In genomic region chr6:84583371-84583770, GRCm38 (mm10) we compare ENCODE assay signal across 9 mouse cellular contexts. TPM values are rescaled to one million over a fixed set of nuclear protein-coding genes. Genes with fewer than 3 reads are reported as not detected.
DNase-seq lines count a peak whose midpoint lies in the region; ATAC-seq and TF ChIP-seq lines count a peak whose summit lies in the region.
"Had no signal": no experiment of that assay in that cellular context is flagged by ENCODE, and none has a peak within 500 bp of the region (broad histone marks: within the 10 kb centered on the region; RNA-seq: fewer than 3 reads in every experiment).

No protein-coding gene starts in this region.

- peak; percentile 67 for ATAC-seq in common myeloid progenitor, adult 5-6 weeks (replicated peaks; ENCODE audit: low read depth, poor library complexity, severe bottlenecking)
- ATAC-seq in hindbrain, postnatal 0 days, result peak; percentile 25
- peak; percentile 42; the same call in 1 of the 2 replicates for ATAC-seq in limb, embryonic 13.5 days (ENCODE audit: low FRiP score, low read depth)
- peak; percentile 17; the same call in 1 of the 2 replicates for ATAC-seq in midbrain, embryonic 12.5 days (ENCODE audit: low FRiP score, low read depth)

- TF ChIP-seq CTCF in MEL (IDR thresholded peaks at IDR 0.05 in 2 of 3, conservative IDR thresholded peaks at IDR 0.05 in 1 of 3; ENCODE audit: control insufficient read depth in 1 of 3, insufficient read depth in 1 of 3, low read depth in 2 of 3, low read length in 3 of 3, poor library complexity in 1 of 3, severe bottlenecking in 1 of 3), result no peak
- no peak for TF ChIP-seq CTCF in hindbrain, postnatal 0 days (IDR thresholded peaks at IDR 0.05; ENCODE audit: low read depth)

- TF ChIP-seq RAD21 in MEL (IDR thresholded peaks at IDR 0.05; ENCODE audit: low read depth, low read length), result no peak

- H3K4me1 ChIP-seq in MEL (ENCODE audit: control insufficient read depth in 1 of 2, insufficient read depth in 2 of 2, low read length in 2 of 2), result no peaks in the 10 kb centered on the region
- H3K4me1 ChIP-seq in hindbrain, postnatal 0 days (ENCODE audit: insufficient read depth, low read length), result peaks cover 32% of the 10 kb centered on the region
- peaks cover 84% of the 10 kb centered on the region for H3K4me1 ChIP-seq in limb, embryonic 13.5 days
- H3K4me1 ChIP-seq in midbrain, embryonic 12.5 days, result peaks cover 57% of the 10 kb centered on the region

- H3K27ac ChIP-seq in MEL (ENCODE audit: control insufficient read depth, low read depth, low read length), result no peak overlapping the region
- peak overlapping the region; percentile 54 for H3K27ac ChIP-seq in hindbrain, postnatal 0 days
- H3K27ac ChIP-seq in limb, embryonic 13.5 days, result peak overlapping the region; percentile 95
- H3K27ac ChIP-seq in midbrain, embryonic 12.5 days (replicated peaks), result no peak overlapping the region

- H3K27me3 ChIP-seq in MEL (ENCODE audit: control insufficient read depth in 1 of 2, insufficient read depth in 2 of 2, low read length in 2 of 2), result no peaks in the 10 kb centered on the region
- peaks cover 33% of the 10 kb centered on the region for H3K27me3 ChIP-seq in hindbrain, postnatal 0 days (ENCODE audit: insufficient read depth, low read length)
- H3K27me3 ChIP-seq in limb, embryonic 13.5 days, result peaks cover 23% of the 10 kb centered on the region; the same call in 1 of the 2 replicates
- H3K27me3 ChIP-seq in midbrain, embryonic 12.5 days, result peaks cover 100% of the 10 kb centered on the region

- TF ChIP-seq EP300 in MEL (IDR thresholded peaks at IDR 0.05; ENCODE audit: low read depth in 1 of 2, low read length in 2 of 2), result no peak

- DNase-seq in MEL (ENCODE audit: low read depth, low spot score) (peak; percentile 16), adipocyte (ENCODE audit: low spot score) (no peak)
- DNase-seq in gastrocnemius, postnatal 25 days, result peak; percentile 75
- peak; percentile 72 for DNase-seq in hindbrain, postnatal 0 days (ENCODE audit: low spot score)
- DNase-seq in telencephalon, adult 2 months (ENCODE audit: low read depth, low spot score), result peak; percentile 23

- no peak for TF ChIP-seq POLR2A in MEL (IDR thresholded peaks at IDR 0.05; ENCODE audit: control insufficient read depth in 1 of 2, insufficient read depth in 1 of 2, low read depth in 1 of 2, low read length in 2 of 2, poor library complexity in 1 of 2)

- H3K4me2 ChIP-seq in hindbrain, postnatal 0 days (ENCODE audit: low read depth, low read length), result peak overlapping the region; percentile 88
- peak overlapping the region; percentile 98 for H3K4me2 ChIP-seq in limb, embryonic 13.5 days (replicated peaks)
- peak overlapping the region; percentile 87 for H3K4me2 ChIP-seq in midbrain, embryonic 12.5 days (replicated peaks)

- H3K79me2 ChIP-seq in MEL (ENCODE audit: control insufficient read depth, insufficient read depth, low read length, poor library complexity), result no peaks in the 10 kb centered on the region

- H3K9ac ChIP-seq in MEL (ENCODE audit: control insufficient read depth, low read depth, low read length, poor library complexity, severe bottlenecking), result no peak overlapping the region
- 0 out of 2 replicates have a peak overlapping the region, but pooled peaks have one; percentile 3 for H3K9ac ChIP-seq in hindbrain, postnatal 0 days (replicated peaks; ENCODE audit: low read length)
- H3K9ac ChIP-seq in limb, embryonic 13.5 days, result peak overlapping the region; percentile 88
- H3K9ac ChIP-seq in midbrain, embryonic 12.5 days (replicated peaks), result peak overlapping the region; percentile 21; the same call in 1 of the 2 replicates

- no peaks in the 10 kb centered on the region for H3K9me3 ChIP-seq in MEL (replicated peaks; ENCODE audit: insufficient read depth, low read length)
- no peaks in the 10 kb centered on the region for H3K9me3 ChIP-seq in hindbrain, postnatal 0 days (ENCODE audit: low read length)
- H3K9me3 ChIP-seq in limb, embryonic 13.5 days, result no peaks in the 10 kb centered on the region
- H3K9me3 ChIP-seq in midbrain, embryonic 12.5 days, result no peaks in the 10 kb centered on the region

- H3K4me3 ChIP-seq in MEL (ENCODE audit: control insufficient read depth in 1 of 2, insufficient read depth in 1 of 2, low read depth in 2 of 2, low read length in 2 of 2), result no peak overlapping the region
- H3K4me3 ChIP-seq in hindbrain, postnatal 0 days (ENCODE audit: low read length), result peak overlapping the region; percentile 48
- H3K4me3 ChIP-seq in limb, embryonic 13.5 days, result peak overlapping the region; percentile 73
- peak overlapping the region; percentile 49 for H3K4me3 ChIP-seq in midbrain, embryonic 12.5 days
- H3K4me3 ChIP-seq: erythroblast, embryonic 14.5 days had no signal

- no peaks in the 10 kb centered on the region for H3K36me3 ChIP-seq in MEL (ENCODE audit: control insufficient read depth in 1 of 2, insufficient read depth in 2 of 2, low read length in 2 of 2)
- H3K36me3 ChIP-seq in hindbrain, postnatal 0 days (ENCODE audit: insufficient read depth, low read length), result no peaks in the 10 kb centered on the region
- H3K36me3 ChIP-seq in limb, embryonic 13.5 days, result peaks cover 18% of the 10 kb centered on the region; the same call in 1 of the 2 replicates
- H3K36me3 ChIP-seq in midbrain, embryonic 12.5 days, result no peaks in the 10 kb centered on the region

- WGBS in hindbrain, postnatal 0 days, result under 1% methylated on average over 25 of the region's 26 CpGs
- under 1% methylated on average over 24 of the region's 26 CpGs for WGBS in limb, embryonic 13.5 days
- WGBS in midbrain, embryonic 12.5 days, result 0% methylated on average over 26 of the region's 26 CpGs

TF ChIP-seq in MEL, 35 proteins besides CTCF, POLR2A, EP300 and RAD21:
- TF ChIP-seq POLR2AphosphoS2 (IDR thresholded peaks at IDR 0.05; ENCODE audit: low read length), result no peak
- no peak for TF ChIP-seq NRF1 (IDR thresholded peaks at IDR 0.05; ENCODE audit: insufficient read depth, low read depth, low read length, poor library complexity, severe bottlenecking)
- TF ChIP-seq ELF1 (IDR thresholded peaks at IDR 0.05; ENCODE audit: low read depth, low read length), result no peak
- TF ChIP-seq TBP (IDR thresholded peaks at IDR 0.05; ENCODE audit: low read depth, low read length), result no peak
- TF ChIP-seq BHLHE40 (IDR thresholded peaks at IDR 0.05; ENCODE audit: borderline replicate concordance, low read depth, low read length), result peak; percentile 68; the same call in 1 of the 2 replicates

RNA-seq across cellular contexts. Expression of gene Cyp26b1, which starts 10.3 kb away (rescaled TPM):
- not detected in 2 replicates for total RNA-seq in MEL (2012; rRNA removed)
- not detected for polyA plus RNA-seq in MEL (2012; ENCODE audit: insufficient read depth in 1 of 2, insufficient read length in 2 of 2, low read depth in 1 of 2, low replicate concordance in 2 of 2, missing spikeins in 1 of 2)
- not detected in 2 replicates for total RNA-seq in common myeloid progenitor, adult 5-6 weeks (2017)
- total RNA-seq in gastrocnemius, postnatal 25 days (2021), result 10 to 100 TPM in 1 of 2 experiments, 1 to 10 TPM in 1; 1.3 to 12.3 TPM
- 78.9 and 90.5 TPM in 2 replicates for total RNA-seq in hindbrain, postnatal 0 days (2014; rRNA removed)
- 32.5 and 33.1 TPM in 2 replicates for polyA plus RNA-seq in hindbrain, postnatal 0 days (2015; fragmentation: Nextera tagmentation; extraction: Ambion mirVana)
- polyA plus RNA-seq in limb, embryonic 13.5 days (2015; fragmentation: Nextera tagmentation; extraction: Ambion mirVana), result 20.0 and 20.5 TPM in 2 replicates
- polyA plus RNA-seq in midbrain, embryonic 12.5 days (2016; fragmentation: Nextera tagmentation; extraction: Ambion mirVana), result 7.7 and 14.1 TPM in 2 replicates
- polyA plus RNA-seq: erythroblast, embryonic 14.5 days had no signal

Comparison
In these comparisons a context has a peak if more than half of its experiments do, and no peak if none do; other contexts are left out.
1. H3K27ac ChIP-seq: peak in hindbrain, postnatal 0 days (single experiment) and limb, embryonic 13.5 days (single experiment); none in MEL (single experiment) and midbrain, embryonic 12.5 days (single experiment).
2. H3K4me3 ChIP-seq: peak in hindbrain, postnatal 0 days (single experiment), limb, embryonic 13.5 days (single experiment) and midbrain, embryonic 12.5 days (single experiment); none in MEL (0 of 2).
3. ATAC-seq: peak in every context shown above with its lines; median percentile 67 in common myeloid progenitor, adult 5-6 weeks; 42 in limb, embryonic 13.5 days; 25 in hindbrain, postnatal 0 days; 17 in midbrain, embryonic 12.5 days.
4. Peak in every context shown above with its lines, with median percentiles within 50 percentile points of each other: H3K4me2 ChIP-seq.